Mouse (Mus musculus) limb, embryonic 10.5 days (tissue): ENCODE data around the gene Minpp1. TPM values are rescaled to one million over a fixed set of nuclear protein-coding genes. Genes with fewer than 3 reads are reported as not detected.

Experiments used
- DNase-seq: peaks from one replicate; pipeline ENCODE4 v3.0.0-alpha.2; 2017; ENCODE audit warnings: low spot score
- H3K27ac ChIP-seq: fragments of 300-500 bp; sonication (generic); 2 replicates; pipeline ENCODE4 v1.5.1; 2016; ENCODE audit warnings: mild to moderate bottlenecking
- H3K27me3 ChIP-seq: fragments of 300-500 bp; sonication (generic); 2 replicates; pipeline ENCODE4 v1.6.1; 2016; ENCODE audit warnings: low read depth, mild to moderate bottlenecking; ENCODE audit not compliant: poor library complexity, severe bottlenecking
- H3K36me3 ChIP-seq: fragments of 300-500 bp; sonication (generic); 2 replicates; pipeline ENCODE4 v1.6.1; 2016; ENCODE audit warnings: mild to moderate bottlenecking, moderate library complexity
- H3K4me1 ChIP-seq: fragments of 300-500 bp; sonication (generic); 2 replicates; pipeline ENCODE4 v1.6.1; 2016
- H3K4me3 ChIP-seq: fragments of 300-500 bp; sonication (generic); 2 replicates; pipeline ENCODE4 v1.5.1; 2016; ENCODE audit warnings: mild to moderate bottlenecking, moderate library complexity
- H3K9me3 ChIP-seq: fragments of 300-500 bp; sonication (generic); replicated peaks from 2 replicates; pipeline ENCODE4 v1.6.1; 2016; ENCODE audit warnings: mild to moderate bottlenecking
- WGBS: fragments of 180-500 bp; shearing (Covaris S2); methylation state at CpG from one replicate; pipeline ENCODE4 v1.1.7; 2016; 5-methylcytosine and 5-hydroxymethylcytosine counted together
- polyA plus RNA-seq: library from polyadenylated mRNA; unstranded; fragments of >200 nt; fragmentation: Nextera tagmentation; extraction: Ambion mirVana; gene quantifications from 2 replicates; pipeline ENCODE4 v1.2.1, GENCODE M21; 2016

Gene Minpp1
- polyA plus RNA-seq, 1 experiment from 2014 or later: 76.4 TPM

GRCm38 (mm10) chr19:32542784-32543490 is 57.4 kb downstream of the Minpp1 start:
- Histone ChIP-seq H3K9me3 (no peaks in the 10 kb centered on the region), H3K4me3 (no peak overlapping the region), H3K27me3 (no peaks in the 10 kb centered on the region), H3K36me3 (no peaks in the 10 kb centered on the region), H3K4me1 (no peaks in the 10 kb centered on the region), H3K27ac (no peak overlapping the region)
- DNase-seq: no peak
- WGBS: 85% methylated on average over 9 of the region's 9 CpGs

- no peaks in the 10 kb centered on the region for H3K9me3 ChIP-seq
- DNase-seq: no peak
- 78% methylated on average over 3 of the region's 3 CpGs for WGBS
Observed at GRCm38 (mm10) chr19:32547396-32547795, 61.8 kb downstream of the Minpp1 start.

GRCm38 (mm10) chr19:32548202-32548601 is 62.6 kb downstream of the Minpp1 start:
- DNase-seq: no peak
- Histone ChIP-seq H3K27me3 (no peaks in the 10 kb centered on the region), H3K9me3 (no peaks in the 10 kb centered on the region), H3K4me1 (peaks cover 7% of the 10 kb centered on the region), H3K4me3 (no peak overlapping the region), H3K27ac (no peak overlapping the region), H3K36me3 (no peaks in the 10 kb centered on the region)
- WGBS: 93% methylated on average over 15 of the region's 15 CpGs

More at GRCm38 (mm10) chr19:32547396-32547795, 61.8 kb downstream of the Minpp1 start:
- peaks cover 7% of the 10 kb centered on the region for H3K4me1 ChIP-seq
- H3K36me3 ChIP-seq: no peaks in the 10 kb centered on the region
- no peak overlapping the region for H3K4me3 ChIP-seq
- no peak overlapping the region for H3K27ac ChIP-seq
- no peaks in the 10 kb centered on the region for H3K27me3 ChIP-seq

- no peak for DNase-seq
- Histone ChIP-seq H3K27me3 (no peaks in the 10 kb centered on the region), H3K9me3 (no peaks in the 10 kb centered on the region), H3K27ac (no peak overlapping the region), H3K36me3 (no peaks in the 10 kb centered on the region), H3K4me3 (no peak overlapping the region), H3K4me1 (peaks cover 14% of the 10 kb centered on the region)
- WGBS: 51% methylated on average over 5 of the region's 5 CpGs
Observed at GRCm38 (mm10) chr19:32550446-32550845, 64.9 kb downstream of the Minpp1 start.

- H3K27ac ChIP-seq: no peak overlapping the region
- DNase-seq: no peak
- no peak overlapping the region for H3K4me3 ChIP-seq
- H3K9me3 ChIP-seq: no peaks in the 10 kb centered on the region
- H3K36me3 ChIP-seq: no peaks in the 10 kb centered on the region
- H3K4me1 ChIP-seq: peaks cover 16% of the 10 kb centered on the region
- WGBS: 88% methylated on average over 3 of the region's 3 CpGs
- H3K27me3 ChIP-seq: no peaks in the 10 kb centered on the region
Observed at GRCm38 (mm10) chr19:32551442-32551841, 65.9 kb downstream of the Minpp1 start.

GRCm38 (mm10) chr19:32552106-32552505 is 66.5 kb downstream of the Minpp1 start:
- H3K9me3 ChIP-seq: no peaks in the 10 kb centered on the region
- DNase-seq: no peak
- no peak overlapping the region for H3K4me3 ChIP-seq
- H3K4me1 ChIP-seq: peaks cover 16% of the 10 kb centered on the region
- WGBS: 89% methylated on average over 1 of the region's 1 CpGs
- no peak overlapping the region for H3K27ac ChIP-seq
- no peaks in the 10 kb centered on the region for H3K27me3 ChIP-seq
- no peaks in the 10 kb centered on the region for H3K36me3 ChIP-seq

GRCm38 (mm10) chr19:32553310-32553709 is 67.7 kb downstream of the Minpp1 start:
- Histone ChIP-seq H3K36me3 (no peaks in the 10 kb centered on the region), H3K4me3 (no peak overlapping the region), H3K27ac (no peak overlapping the region), H3K4me1 (peaks cover 16% of the 10 kb centered on the region), H3K27me3 (no peaks in the 10 kb centered on the region), H3K9me3 (no peaks in the 10 kb centered on the region)
- 78% methylated on average over 3 of the region's 3 CpGs for WGBS
- DNase-seq: no peak

- Histone ChIP-seq H3K4me3 (no peak overlapping the region), H3K9me3 (no peaks in the 10 kb centered on the region), H3K27me3 (no peaks in the 10 kb centered on the region), H3K36me3 (no peaks in the 10 kb centered on the region), H3K4me1 (peaks cover 13% of the 10 kb centered on the region), H3K27ac (peak overlapping the region; percentile 62)
- peak; percentile 32 for DNase-seq
- WGBS: 23% methylated on average over 3 of the region's 3 CpGs
Observed at GRCm38 (mm10) chr19:32555257-32555656, 69.7 kb downstream of the Minpp1 start.

Other genes with a start within 250 kb of the Minpp1 start
- gene Sgms1, start 96.1 kb upstream of the Minpp1 start, polyA plus RNA-seq: 14.3 and 15.7 TPM in 2 replicates
- gene Rpl9-ps6, start 19.2 kb upstream of the Minpp1 start, polyA plus RNA-seq: 59.1 and 67.7 TPM in 2 replicates
- 0.56 and 2.3 TPM in 2 replicates for gene Papss2, start 110.0 kb downstream of the Minpp1 start, polyA plus RNA-seq